Mouse (Mus musculus) kidney, embryonic 14.5 days (tissue): Measurements from ENCODE around the gene Ctnnbl1. TPM values are rescaled to one million over a fixed set of nuclear protein-coding genes. Genes with fewer than 3 reads are reported as not detected.

Experiments used
- ATAC-seq: fragments of 200-750 bp; cut with Nextera tagmentation; 2 replicates; pipeline ENCODE4 v1.8.0; 2017; ENCODE audit warnings: moderate number of reproducible peaks, mild to moderate bottlenecking, moderate TSS enrichment, moderate library complexity; ENCODE audit not compliant: low FRiP score, low TSS enrichment
- H3K27ac ChIP-seq: fragments of 300-500 bp; sonication (generic); 2 replicates; pipeline ENCODE4 v1.5.1; 2014; ENCODE audit warnings: low read depth, mild to moderate bottlenecking, low read length, moderate library complexity, mixed read lengths
- H3K27me3 ChIP-seq: fragments of 300-500 bp; sonication (generic); 2 replicates; pipeline ENCODE4 v1.6.1; 2014; ENCODE audit warnings: mild to moderate bottlenecking, low read length; ENCODE audit not compliant: control insufficient read depth, insufficient read depth
- H3K36me3 ChIP-seq: fragments of 300-500 bp; sonication (generic); 2 replicates; pipeline ENCODE4 v1.6.1; 2014; ENCODE audit warnings: low read length, mixed read lengths; ENCODE audit not compliant: control insufficient read depth, insufficient read depth
- H3K4me1 ChIP-seq: fragments of 300-500 bp; sonication (generic); 2 replicates; pipeline ENCODE4 v1.6.1; 2014; ENCODE audit warnings: low read length, mixed read lengths; ENCODE audit not compliant: control insufficient read depth, insufficient read depth
- H3K4me2 ChIP-seq: fragments of 300-500 bp; sonication (generic); replicated peaks from 2 replicates; pipeline ENCODE4 v1.6.1; 2014; ENCODE audit warnings: low read depth, mild to moderate bottlenecking, low read length
- H3K4me3 ChIP-seq: fragments of 300-500 bp; sonication (generic); 2 replicates; pipeline ENCODE4 v1.5.1; 2014; ENCODE audit warnings: mild to moderate bottlenecking, low read length
- H3K9ac ChIP-seq: fragments of 300-500 bp; sonication (generic); 2 replicates; pipeline ENCODE4 v1.6.1; 2014; ENCODE audit warnings: low read depth, mild to moderate bottlenecking, low read length, moderate library complexity
- H3K9me3 ChIP-seq: fragments of 300-500 bp; sonication (generic); 2 replicates; pipeline ENCODE4 v1.6.1; 2016; ENCODE audit warnings: low read length; ENCODE audit not compliant: control insufficient read depth
- WGBS: fragments of 180-500 bp; shearing (Covaris S2); extraction: QIAGEN DNeasy Blood & Tissue Kit; methylation state at CpG from one replicate; pipeline ENCODE4 v1.1.7; 2014; 5-methylcytosine and 5-hydroxymethylcytosine counted together
- polyA plus RNA-seq: library from polyadenylated mRNA; unstranded; fragments of >200 nt; fragmentation: Nextera tagmentation; extraction: Ambion mirVana; gene quantifications from 2 replicates; pipeline ENCODE4 v1.2.1, GENCODE M21; 2014

The Ctnnbl1 gene
- polyA plus RNA-seq, 1 experiment from 2014 or later, result 77.1 TPM

DNA sequence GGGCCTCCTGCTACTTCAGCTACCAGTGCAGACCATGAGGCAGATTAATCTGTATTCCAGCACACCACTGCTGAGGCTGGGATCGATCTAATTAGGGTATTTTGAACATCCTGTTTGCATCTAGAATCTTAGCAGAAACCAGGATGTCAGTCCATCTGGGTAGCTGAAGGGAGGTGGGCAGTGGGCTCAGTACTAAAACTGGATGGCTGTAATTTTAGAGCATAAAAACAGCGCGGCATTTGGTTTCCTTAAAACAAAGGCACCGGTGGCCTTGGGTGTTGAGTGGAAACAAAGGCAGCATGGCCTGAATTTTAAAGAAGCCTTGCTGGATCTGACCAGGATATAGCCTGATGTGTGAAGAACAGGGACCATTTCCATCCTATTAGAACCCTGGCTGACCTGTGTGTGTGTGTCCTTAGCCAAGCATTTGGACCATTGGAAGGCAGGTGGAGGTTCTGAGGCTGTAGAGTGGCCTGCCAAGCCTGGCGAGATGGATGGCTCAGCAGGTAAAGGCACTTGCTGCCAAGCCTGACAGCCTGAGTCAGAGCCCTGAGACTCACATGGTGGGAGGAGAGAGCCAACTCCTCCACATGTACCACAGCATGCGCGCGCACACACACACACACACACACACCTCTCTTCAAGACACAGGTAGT, 122.0 kb downstream of the Ctnnbl1 start:
- no peak overlapping the region for H3K27ac ChIP-seq
- no peak for ATAC-seq

GRCm38 (mm10) chr2:157861273-157861944, 124.2 kb downstream of the Ctnnbl1 start:
- Histone ChIP-seq H3K27ac (no peak overlapping the region), H3K4me1 (no peaks in the 10 kb centered on the region), H3K27me3 (no peaks in the 10 kb centered on the region), H3K9ac (no peak overlapping the region), H3K4me3 (no peak overlapping the region), H3K9me3 (no peaks in the 10 kb centered on the region), H3K4me2 (no peak overlapping the region), H3K36me3 (no peaks in the 10 kb centered on the region)
- no peak for ATAC-seq
- WGBS, result 78% methylated on average over 10 of the region's 10 CpGs

More for the DNA sequence above, 122.0 kb downstream of the Ctnnbl1 start:
- Histone ChIP-seq H3K27me3 (no peaks in the 10 kb centered on the region), H3K4me2 (no peak overlapping the region), H3K4me3 (no peak overlapping the region), H3K4me1 (no peaks in the 10 kb centered on the region), H3K36me3 (no peaks in the 10 kb centered on the region), H3K9me3 (no peaks in the 10 kb centered on the region), H3K9ac (no peak overlapping the region)
- 79% methylated on average over 8 of the region's 8 CpGs for WGBS

- no peaks in the 10 kb centered on the region for H3K36me3 ChIP-seq
- H3K27me3 ChIP-seq, result no peaks in the 10 kb centered on the region
- no peak overlapping the region for H3K27ac ChIP-seq
- no peak for ATAC-seq
- H3K4me1 ChIP-seq, result no peaks in the 10 kb centered on the region
- H3K4me2 ChIP-seq, result no peak overlapping the region
- WGBS, result 85% methylated on average over 10 of the region's 10 CpGs
- H3K9me3 ChIP-seq, result no peaks in the 10 kb centered on the region
- no peak overlapping the region for H3K4me3 ChIP-seq
- H3K9ac ChIP-seq, result no peak overlapping the region
Measured at GRCm38 (mm10) chr2:157862306-157862705, 125.1 kb downstream of the Ctnnbl1 start.

DNA sequence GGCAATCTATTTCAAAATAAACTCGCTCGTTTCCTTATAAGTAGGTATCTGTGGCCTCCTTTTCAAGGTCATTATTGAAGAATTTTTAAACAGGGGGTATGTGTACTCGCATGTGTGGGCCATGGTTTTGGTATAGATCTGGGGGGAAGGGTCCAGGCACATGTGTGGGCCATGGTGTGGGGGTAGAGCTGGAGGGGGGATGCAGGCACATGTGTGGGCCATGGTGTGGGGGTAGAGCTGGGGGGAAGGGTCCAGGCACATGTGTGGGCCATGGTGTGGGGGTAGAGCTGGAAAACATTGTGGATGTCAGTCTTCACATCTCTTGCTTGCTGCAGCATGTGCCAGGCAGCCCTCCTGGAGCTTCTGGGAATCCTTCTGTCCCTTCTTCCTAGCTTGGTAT, 129.9 kb downstream of the Ctnnbl1 start:
- Histone ChIP-seq H3K27me3 (no peaks in the 10 kb centered on the region), H3K4me1 (no peaks in the 10 kb centered on the region), H3K36me3 (no peaks in the 10 kb centered on the region), H3K4me2 (no peak overlapping the region), H3K4me3 (no peak overlapping the region), H3K27ac (no peak overlapping the region), H3K9ac (no peak overlapping the region), H3K9me3 (no peaks in the 10 kb centered on the region)
- WGBS, result 92% methylated on average over 3 of the region's 3 CpGs
- no peak for ATAC-seq

DNA sequence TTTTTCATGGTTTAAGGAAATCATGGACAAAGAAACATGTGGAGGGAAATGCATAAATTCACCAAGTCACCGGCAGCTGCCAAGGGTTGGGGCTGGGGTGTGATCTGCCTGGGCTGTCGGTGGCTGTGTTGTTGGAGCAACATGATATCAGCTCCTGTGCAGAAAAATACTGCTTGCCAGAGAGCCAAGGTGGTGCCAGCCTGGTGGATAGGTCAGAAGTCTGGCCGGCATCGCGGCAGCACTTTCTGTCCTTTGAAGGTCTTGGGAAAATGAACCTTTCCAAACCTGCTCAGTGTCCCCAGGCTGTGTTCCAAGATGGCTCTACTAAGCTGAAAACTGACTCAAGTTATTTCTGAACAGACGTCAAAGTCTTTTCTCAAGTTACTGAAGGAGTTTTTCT, 133.0 kb downstream of the Ctnnbl1 start:
- H3K4me2 ChIP-seq, result no peak overlapping the region
- no peaks in the 10 kb centered on the region for H3K36me3 ChIP-seq
- H3K9me3 ChIP-seq, result no peaks in the 10 kb centered on the region
- 53% methylated on average over 6 of the region's 6 CpGs for WGBS
- no peak overlapping the region for H3K4me3 ChIP-seq
- H3K27me3 ChIP-seq, result no peaks in the 10 kb centered on the region
- H3K27ac ChIP-seq, result no peak overlapping the region
- H3K9ac ChIP-seq, result no peak overlapping the region
- H3K4me1 ChIP-seq, result no peaks in the 10 kb centered on the region
- ATAC-seq, result no peak

DNA sequence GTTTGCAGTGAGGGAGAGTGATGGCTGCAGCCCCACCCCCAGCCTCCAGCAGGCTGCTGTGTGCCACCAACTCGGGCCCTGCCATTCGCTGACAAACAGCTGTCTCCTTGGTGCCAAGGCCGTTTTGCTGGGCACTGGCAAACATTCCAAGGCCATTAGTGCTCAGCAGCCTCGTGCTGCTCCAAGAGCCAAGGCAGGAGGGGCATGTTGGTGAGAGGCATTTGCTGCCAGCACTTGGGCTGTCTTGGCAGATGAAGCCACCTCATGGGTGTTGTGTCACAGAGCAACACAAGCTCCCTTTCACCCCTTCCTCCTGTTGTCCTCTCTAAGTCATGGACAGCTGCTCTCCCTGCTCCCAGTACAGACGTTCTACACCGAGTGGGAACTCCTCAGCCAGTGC, 136.0 kb downstream of the Ctnnbl1 start:
- Histone ChIP-seq H3K9ac (no peak overlapping the region), H3K4me3 (no peak overlapping the region), H3K4me2 (no peak overlapping the region), H3K27me3 (no peaks in the 10 kb centered on the region), H3K9me3 (no peaks in the 10 kb centered on the region), H3K27ac (no peak overlapping the region), H3K4me1 (no peaks in the 10 kb centered on the region), H3K36me3 (0 out of 2 replicates have a peak, but pooled peaks cover 3% of the 10 kb centered on the region)
- ATAC-seq, result no peak
- WGBS, result 73% methylated on average over 6 of the region's 6 CpGs

- H3K27ac ChIP-seq, result no peak overlapping the region
- no peak overlapping the region for H3K4me3 ChIP-seq
- no peak overlapping the region for H3K9ac ChIP-seq
Measured at GRCm38 (mm10) chr2:157873691-157874090, 136.5 kb downstream of the Ctnnbl1 start.

DNA sequence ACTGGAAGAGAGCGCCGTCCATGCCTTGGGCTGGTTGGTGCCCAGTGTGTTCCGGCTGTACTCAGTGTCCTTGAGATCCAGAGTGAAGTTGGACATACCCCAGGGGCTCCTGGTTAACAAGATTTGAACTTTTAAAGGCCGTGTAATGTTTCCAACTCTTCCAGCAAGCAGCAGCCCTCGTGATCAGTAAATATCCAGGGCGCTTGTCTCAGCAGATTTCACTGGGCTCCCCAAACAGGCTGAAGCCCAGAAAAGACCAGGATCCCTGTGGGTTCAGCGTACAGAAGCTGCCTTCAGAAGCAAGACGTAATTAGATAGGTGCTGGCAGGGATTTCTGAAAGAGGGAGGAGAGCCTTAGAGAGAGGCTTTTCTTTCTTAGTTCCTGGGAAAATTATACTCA, 137.9 kb downstream of the Ctnnbl1 start:
- 0 out of 2 replicates have a peak, but pooled peaks cover 3% of the 10 kb centered on the region for H3K36me3 ChIP-seq
- H3K4me2 ChIP-seq, result no peak overlapping the region
- H3K9me3 ChIP-seq, result no peaks in the 10 kb centered on the region
- H3K27me3 ChIP-seq, result no peaks in the 10 kb centered on the region
- H3K4me3 ChIP-seq, result no peak overlapping the region
- H3K9ac ChIP-seq, result no peak overlapping the region
- H3K27ac ChIP-seq, result no peak overlapping the region
- no peak for ATAC-seq
- no peaks in the 10 kb centered on the region for H3K4me1 ChIP-seq
- WGBS, result 73% methylated on average over 8 of the region's 8 CpGs

More at GRCm38 (mm10) chr2:157873691-157874090, 136.5 kb downstream of the Ctnnbl1 start:
- 82% methylated on average over 1 of the region's 1 CpGs for WGBS
- no peak overlapping the region for H3K4me2 ChIP-seq
- no peak for ATAC-seq
- H3K27me3 ChIP-seq, result no peaks in the 10 kb centered on the region
- H3K4me1 ChIP-seq, result no peaks in the 10 kb centered on the region
- 0 out of 2 replicates have a peak, but pooled peaks cover 3% of the 10 kb centered on the region for H3K36me3 ChIP-seq
- no peaks in the 10 kb centered on the region for H3K9me3 ChIP-seq

DNA sequence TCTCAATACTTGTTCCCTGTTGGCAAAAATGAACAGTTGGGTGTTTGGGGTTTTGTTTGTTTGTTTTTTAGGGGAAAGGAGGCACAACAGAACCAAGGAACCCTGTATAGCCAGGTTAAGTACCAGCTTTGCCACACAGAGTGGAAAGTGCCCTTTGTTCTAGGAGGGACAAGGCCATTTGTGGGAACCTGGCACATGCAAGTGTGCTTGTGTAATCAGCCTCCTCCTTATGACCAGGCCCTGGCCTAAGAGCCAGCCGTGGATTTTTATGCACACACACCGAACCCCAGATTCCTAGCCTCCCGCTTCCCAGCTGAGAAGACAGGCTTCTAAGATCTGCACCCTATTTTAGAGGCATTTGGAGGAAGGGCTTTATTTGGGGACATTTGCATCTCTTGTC, 140.2 kb downstream of the Ctnnbl1 start:
- Histone ChIP-seq H3K27ac (no peak overlapping the region), H3K4me2 (no peak overlapping the region), H3K9me3 (no peaks in the 10 kb centered on the region), H3K4me3 (no peak overlapping the region), H3K36me3 (0 out of 2 replicates have a peak, but pooled peaks cover 3% of the 10 kb centered on the region), H3K27me3 (no peaks in the 10 kb centered on the region), H3K9ac (no peak overlapping the region), H3K4me1 (0 out of 2 replicates have a peak, but pooled peaks cover 2% of the 10 kb centered on the region)
- ATAC-seq, result no peak
- WGBS, result 92% methylated on average over 3 of the region's 3 CpGs
